Mouse (Mus musculus) embryonic facial prominence, embryonic 11.5 days (tissue): ENCODE results near the gene Emc4. TPM values are rescaled to one million over a fixed set of nuclear protein-coding genes. Genes with fewer than 3 reads are reported as not detected.

Experiments used
- ATAC-seq: fragments of 200-750 bp; cut with Nextera tagmentation; replicated peaks from 2 replicates; pipeline ENCODE4 v1.8.0; 2017; ENCODE audit warnings: low read depth; ENCODE audit not compliant: insufficient number of reproducible peaks, low FRiP score, low TSS enrichment
- DNase-seq: peaks from one replicate; pipeline ENCODE4 v3.0.0-alpha.2; 2015; ENCODE audit warnings: low spot score
- H3K27ac ChIP-seq: fragments of 300-500 bp; sonication (generic); replicated peaks from 2 replicates; pipeline ENCODE4 v1.5.1; 2014; ENCODE audit warnings: mild to moderate bottlenecking, low read depth, low read length, control low read depth
- H3K27me3 ChIP-seq: fragments of 300-500 bp; sonication (generic); 2 replicates; pipeline ENCODE4 v1.6.1; 2014; ENCODE audit warnings: mild to moderate bottlenecking, low read length, moderate library complexity, mixed read lengths; ENCODE audit not compliant: control insufficient read depth, insufficient read depth
- H3K36me3 ChIP-seq: fragments of 300-500 bp; sonication (generic); replicated peaks from 2 replicates; pipeline ENCODE4 v1.6.1; 2014; ENCODE audit warnings: low read depth, mild to moderate bottlenecking, low read length, moderate library complexity, mixed read lengths; ENCODE audit not compliant: control insufficient read depth, insufficient read depth
- H3K4me1 ChIP-seq: fragments of 300-500 bp; sonication (generic); 2 replicates; pipeline ENCODE4 v1.6.1; 2014; ENCODE audit warnings: low read length, mixed read lengths; ENCODE audit not compliant: control insufficient read depth, insufficient read depth
- H3K4me2 ChIP-seq: fragments of 300-500 bp; sonication (generic); 2 replicates; pipeline ENCODE4 v1.6.1; 2014; ENCODE audit warnings: low read depth, mild to moderate bottlenecking, control low read depth, low read length, moderate library complexity
- H3K4me3 ChIP-seq: fragments of 300-500 bp; sonication (generic); 2 replicates; pipeline ENCODE4 v1.5.1; 2014; ENCODE audit warnings: low read depth, low read length, control low read depth
- H3K9ac ChIP-seq: fragments of 300-500 bp; sonication (generic); replicated peaks from 2 replicates; pipeline ENCODE4 v1.6.1; 2014; ENCODE audit warnings: mild to moderate bottlenecking, control low read depth, low read length
- H3K9me3 ChIP-seq: fragments of 300-500 bp; sonication (generic); replicated peaks from 2 replicates; pipeline ENCODE4 v1.6.1; 2016; ENCODE audit warnings: mild to moderate bottlenecking, low read length, inconsistent platforms, mixed read lengths; ENCODE audit not compliant: control insufficient read depth
- WGBS: fragments of 180-500 bp; shearing (Covaris S2); extraction: QIAGEN DNeasy Blood & Tissue Kit; methylation state at CpG from one replicate; pipeline ENCODE4 v1.1.7; 2014; 5-methylcytosine and 5-hydroxymethylcytosine counted together
- polyA plus RNA-seq: library from polyadenylated mRNA; unstranded; fragments of >200 nt; fragmentation: Nextera tagmentation; extraction: Ambion mirVana; gene quantifications from 2 replicates; pipeline ENCODE4 v1.2.1, GENCODE M21; 2014

The Emc4 gene
- polyA plus RNA-seq, 1 experiment from 2014 or later, result 93.3 TPM

GRCm38 (mm10) chr2:112332051-112332898, 35.6 kb downstream of the Emc4 start:
- H3K4me1 ChIP-seq, result no peaks in the 10 kb centered on the region
- 75% methylated on average over 4 of the region's 4 CpGs for WGBS
- DNase-seq (no peak), ATAC-seq (no peak)
- H3K4me2 ChIP-seq, result no peak overlapping the region
- no peak overlapping the region for H3K4me3 ChIP-seq
- H3K36me3 ChIP-seq, result no peaks in the 10 kb centered on the region
- H3K9ac ChIP-seq, result no peak overlapping the region
- no peaks in the 10 kb centered on the region for H3K9me3 ChIP-seq
- no peak overlapping the region for H3K27ac ChIP-seq
- no peaks in the 10 kb centered on the region for H3K27me3 ChIP-seq

- H3K36me3 ChIP-seq, result no peaks in the 10 kb centered on the region
These were observed 39.6 kb downstream of the Emc4 start for GRCm38 (mm10) chr2:112328069-112328777.

GRCm38 (mm10) chr2:112318905-112319304, 48.9 kb downstream of the Emc4 start:
- H3K4me1 ChIP-seq, result no peaks in the 10 kb centered on the region
- no peak overlapping the region for H3K9ac ChIP-seq
- no peaks in the 10 kb centered on the region for H3K27me3 ChIP-seq
- no peak overlapping the region for H3K4me3 ChIP-seq
- ATAC-seq (no peak), DNase-seq (no peak)
- no peaks in the 10 kb centered on the region for H3K9me3 ChIP-seq
- H3K27ac ChIP-seq, result no peak overlapping the region
- H3K4me2 ChIP-seq, result no peak overlapping the region
- no peaks in the 10 kb centered on the region for H3K36me3 ChIP-seq
- 87% methylated on average over 7 of the region's 7 CpGs for WGBS

More at GRCm38 (mm10) chr2:112328069-112328777, 39.6 kb downstream of the Emc4 start:
- Histone ChIP-seq H3K27ac (no peak overlapping the region), H3K9ac (no peak overlapping the region), H3K4me3 (no peak overlapping the region), H3K9me3 (no peaks in the 10 kb centered on the region), H3K27me3 (no peaks in the 10 kb centered on the region), H3K4me2 (no peak overlapping the region), H3K4me1 (no peaks in the 10 kb centered on the region)
- no peak for ATAC-seq
- WGBS, result 81% methylated on average over 11 of the region's 11 CpGs
- no peak for DNase-seq

GRCm38 (mm10) chr2:112318227-112318626, 49.6 kb downstream of the Emc4 start:
- Histone ChIP-seq H3K9me3 (no peaks in the 10 kb centered on the region), H3K27ac (no peak overlapping the region), H3K4me3 (no peak overlapping the region), H3K4me2 (no peak overlapping the region), H3K4me1 (no peaks in the 10 kb centered on the region), H3K9ac (no peak overlapping the region), H3K36me3 (no peaks in the 10 kb centered on the region), H3K27me3 (no peaks in the 10 kb centered on the region)
- WGBS, result 93% methylated on average over 2 of the region's 2 CpGs
- DNase-seq (no peak), ATAC-seq (no peak)

GRCm38 (mm10) chr2:112315638-112316037, 52.2 kb downstream of the Emc4 start:
- H3K27me3 ChIP-seq, result no peaks in the 10 kb centered on the region
- H3K9ac ChIP-seq, result no peak overlapping the region
- no peak overlapping the region for H3K27ac ChIP-seq
- no peak overlapping the region for H3K4me2 ChIP-seq
- H3K36me3 ChIP-seq, result no peaks in the 10 kb centered on the region
- 89% methylated on average over 7 of the region's 7 CpGs for WGBS
- H3K4me3 ChIP-seq, result no peak overlapping the region
- no peaks in the 10 kb centered on the region for H3K4me1 ChIP-seq
- no peak for DNase-seq
- no peak for ATAC-seq
- H3K9me3 ChIP-seq, result no peaks in the 10 kb centered on the region

Other genes with a start within 250 kb of the Emc4 start
- gene Olfr1316, start 233.1 kb downstream of the Emc4 start, polyA plus RNA-seq, result not detected in 2 replicates
- gene Olfr1317, start 227.7 kb downstream of the Emc4 start, polyA plus RNA-seq, result not detected in 2 replicates
- not detected in 2 replicates for gene Olfr1318, start 213.8 kb downstream of the Emc4 start, polyA plus RNA-seq
- 10.5 and 11.8 TPM in 2 replicates for gene Lpcat4, start 128.6 kb downstream of the Emc4 start, polyA plus RNA-seq
- 0.06 TPM in 1 of 2 replicates, not detected in the other for gene Nutm1, start 108.7 kb downstream of the Emc4 start, polyA plus RNA-seq
- gene Nop10, start 106.1 kb downstream of the Emc4 start, polyA plus RNA-seq, result 181 and 189 TPM in 2 replicates
- 10.3 and 10.4 TPM in 2 replicates for gene Slc12a6, start 102.2 kb downstream of the Emc4 start, polyA plus RNA-seq
- gene Gm21985, start 101.7 kb downstream of the Emc4 start, polyA plus RNA-seq, result not detected in 2 replicates
- gene Katnbl1, start 11.2 kb upstream of the Emc4 start, polyA plus RNA-seq, result 55.6 and 63.3 TPM in 2 replicates
- 10.6 and 12.2 TPM in 2 replicates for gene Emc7, start 87.0 kb upstream of the Emc4 start, polyA plus RNA-seq
- gene Chrm5, start 112.7 kb upstream of the Emc4 start, polyA plus RNA-seq, result not detected in 2 replicates
- gene Aven, start 124.9 kb upstream of the Emc4 start, polyA plus RNA-seq, result 8.3 and 10.0 TPM in 2 replicates